Mouse (Mus musculus) midbrain, embryonic 11.5 days (tissue): ENCODE data around the gene Klhdc7b. TPM values are rescaled to one million over a fixed set of nuclear protein-coding genes. Genes with fewer than 3 reads are reported as not detected.

Source experiments
- ATAC-seq: fragments of 200-750 bp; cut with Nextera tagmentation; 2 replicates; pipeline ENCODE4 v1.8.0; 2017; ENCODE audit warnings: moderate TSS enrichment, moderate library complexity; ENCODE audit not compliant: low FRiP score
- DNase-seq: peaks from one replicate; pipeline ENCODE4 v3.0.0; 2015; ENCODE audit warnings: low spot score; ENCODE audit errors: missing footprints
- H3K27ac ChIP-seq: fragments of 300-500 bp; sonication (generic); 2 replicates; pipeline ENCODE4 v1.5.1; 2014; ENCODE audit warnings: low read depth, low read length
- H3K27me3 ChIP-seq: fragments of 300-500 bp; sonication (generic); 2 replicates; pipeline ENCODE4 v1.6.1; 2014; ENCODE audit warnings: mild to moderate bottlenecking, low read length, moderate library complexity, mixed read lengths; ENCODE audit not compliant: control insufficient read depth, insufficient read depth
- H3K36me3 ChIP-seq: fragments of 300-500 bp; sonication (generic); 2 replicates; pipeline ENCODE4 v1.6.1; 2014; ENCODE audit warnings: mild to moderate bottlenecking, low read length, moderate library complexity, mixed read lengths; ENCODE audit not compliant: control insufficient read depth, insufficient read depth
- H3K4me1 ChIP-seq: fragments of 300-500 bp; sonication (generic); 2 replicates; pipeline ENCODE4 v1.6.1; 2014; ENCODE audit warnings: low read length; ENCODE audit not compliant: control insufficient read depth, insufficient read depth
- H3K4me2 ChIP-seq: fragments of 300-500 bp; sonication (generic); 2 replicates; pipeline ENCODE4 v1.6.1; 2014; ENCODE audit warnings: mild to moderate bottlenecking, moderate library complexity
- H3K4me3 ChIP-seq: fragments of 300-500 bp; sonication (generic); 2 replicates; pipeline ENCODE4 v1.5.1; 2014; ENCODE audit warnings: low read depth, low read length
- H3K9ac ChIP-seq: fragments of 300-500 bp; sonication (generic); 2 replicates; pipeline ENCODE4 v1.6.1; 2014; ENCODE audit warnings: low read length
- H3K9me3 ChIP-seq: fragments of 300-500 bp; sonication (generic); 2 replicates; pipeline ENCODE4 v1.6.1; 2016; ENCODE audit warnings: low read length; ENCODE audit not compliant: control insufficient read depth
- WGBS: fragments of 180-500 bp; shearing (Covaris S2); extraction: QIAGEN DNeasy Blood & Tissue Kit; methylation state at CpG from one replicate; pipeline ENCODE4 v1.1.7; 2014; 5-methylcytosine and 5-hydroxymethylcytosine counted together
- polyA plus RNA-seq: library from polyadenylated mRNA; unstranded; fragments of >200 nt; fragmentation: Nextera tagmentation; extraction: Ambion mirVana; gene quantifications from 2 replicates; pipeline ENCODE4 v1.2.1, GENCODE M21; 2014

The Klhdc7b gene
- polyA plus RNA-seq, 1 experiment from 2014 or later, result not detected

GRCm38 (mm10) chr15:89378831-89379401, 5.8 kb upstream of the Klhdc7b start, which contains the start of gene Odf3b:
Gene Odf3b (minus strand): TSS chr15:89379282.
- H3K4me2 ChIP-seq, result peak within 1 kb of the TSS; percentile 70
- 1% methylated on average over 33 of the region's 33 CpGs for WGBS
- H3K36me3 ChIP-seq, result no peaks in the 10 kb centered on the region
- H3K4me3 ChIP-seq, result peak within 1 kb of the TSS; percentile 33
- peak within 1 kb of the TSS; percentile 47 for H3K9ac ChIP-seq
- no peak within 1 kb of the TSS for H3K27ac ChIP-seq
- peaks cover 44% of the 10 kb centered on the region for H3K27me3 ChIP-seq
- DNase-seq (peak; percentile 94), ATAC-seq (0 out of 2 replicates have a peak, but pooled peaks have one; percentile 22)
- H3K9me3 ChIP-seq, result no peaks in the 10 kb centered on the region
- H3K4me1 ChIP-seq, result peaks cover 13% of the 10 kb centered on the region

- 12% methylated on average over 10 of the region's 10 CpGs for WGBS
- Histone ChIP-seq H3K9me3 (no peaks in the 10 kb centered on the region), H3K4me3 (peak overlapping the region; percentile 33; the same call in 1 of the 2 replicates), H3K4me1 (peaks cover 13% of the 10 kb centered on the region), H3K4me2 (peak overlapping the region; percentile 70), H3K27ac (no peak overlapping the region), H3K9ac (peak overlapping the region; percentile 47), H3K27me3 (peaks cover 44% of the 10 kb centered on the region), H3K36me3 (no peaks in the 10 kb centered on the region)
- DNase-seq (no peak), ATAC-seq (no peak)
These were observed 5.3 kb upstream of the Klhdc7b start for GRCm38 (mm10) chr15:89379429-89379828.

- Histone ChIP-seq H3K9me3 (no peaks in the 10 kb centered on the region), H3K36me3 (no peaks in the 10 kb centered on the region), H3K4me3 (no peak overlapping the region), H3K27ac (no peak overlapping the region), H3K4me2 (no peak overlapping the region), H3K27me3 (no peaks in the 10 kb centered on the region), H3K4me1 (no peaks in the 10 kb centered on the region), H3K9ac (no peak overlapping the region)
- WGBS, result 47% methylated on average over 12 of the region's 12 CpGs
- no peak for ATAC-seq
- DNase-seq, result no peak
These were observed 2.4 kb downstream of the Klhdc7b start for GRCm38 (mm10) chr15:89387127-89387526.

- Histone ChIP-seq H3K4me3 (no peak overlapping the region), H3K9ac (no peak overlapping the region), H3K27ac (no peak overlapping the region), H3K4me2 (no peak overlapping the region), H3K27me3 (no peaks in the 10 kb centered on the region), H3K9me3 (no peaks in the 10 kb centered on the region), H3K4me1 (no peaks in the 10 kb centered on the region), H3K36me3 (no peaks in the 10 kb centered on the region)
- 93% methylated on average over 10 of the region's 10 CpGs for WGBS
- ATAC-seq (no peak), DNase-seq (no peak)
These were observed 5.4 kb downstream of the Klhdc7b start for GRCm38 (mm10) chr15:89390081-89390480.

GRCm38 (mm10) chr15:89396883-89397282, 12.2 kb downstream of the Klhdc7b start:
- ATAC-seq (no peak), DNase-seq (no peak)
- H3K27ac ChIP-seq, result no peak overlapping the region
- H3K4me3 ChIP-seq, result no peak overlapping the region
- H3K9me3 ChIP-seq, result no peaks in the 10 kb centered on the region
- H3K27me3 ChIP-seq, result no peaks in the 10 kb centered on the region
- H3K9ac ChIP-seq, result no peak overlapping the region
- WGBS, result 92% methylated on average over 4 of the region's 4 CpGs
- no peaks in the 10 kb centered on the region for H3K36me3 ChIP-seq
- H3K4me1 ChIP-seq, result no peaks in the 10 kb centered on the region
- H3K4me2 ChIP-seq, result no peak overlapping the region

GRCm38 (mm10) chr15:89398146-89398545, 13.4 kb downstream of the Klhdc7b start:
- DNase-seq (no peak), ATAC-seq (no peak)
- 83% methylated on average over 2 of the region's 2 CpGs for WGBS
- no peaks in the 10 kb centered on the region for H3K27me3 ChIP-seq
- H3K4me2 ChIP-seq, result no peak overlapping the region
- no peak overlapping the region for H3K27ac ChIP-seq
- H3K4me3 ChIP-seq, result no peak overlapping the region
- H3K9ac ChIP-seq, result no peak overlapping the region
- no peaks in the 10 kb centered on the region for H3K36me3 ChIP-seq
- no peaks in the 10 kb centered on the region for H3K4me1 ChIP-seq
- H3K9me3 ChIP-seq, result no peaks in the 10 kb centered on the region

- no peak for ATAC-seq
- WGBS, result 58% methylated on average over 1 of the region's 1 CpGs
- H3K36me3 ChIP-seq, result no peaks in the 10 kb centered on the region
These were observed 15.0 kb downstream of the Klhdc7b start for GRCm38 (mm10) chr15:89399716-89400115.

GRCm38 (mm10) chr15:89402471-89402870, 17.8 kb downstream of the Klhdc7b start:
- Histone ChIP-seq H3K36me3 (no peaks in the 10 kb centered on the region), H3K4me2 (no peak overlapping the region), H3K27me3 (no peaks in the 10 kb centered on the region), H3K4me3 (no peak overlapping the region), H3K9ac (no peak overlapping the region), H3K4me1 (no peaks in the 10 kb centered on the region), H3K9me3 (no peaks in the 10 kb centered on the region), H3K27ac (no peak overlapping the region)
- ATAC-seq, result no peak
- DNase-seq, result peak; percentile 6
- 89% methylated on average over 1 of the region's 1 CpGs for WGBS

More at GRCm38 (mm10) chr15:89399716-89400115, 15.0 kb downstream of the Klhdc7b start:
- H3K27me3 ChIP-seq, result no peaks in the 10 kb centered on the region
- H3K4me1 ChIP-seq, result no peaks in the 10 kb centered on the region
- H3K9me3 ChIP-seq, result no peaks in the 10 kb centered on the region
- no peak for DNase-seq
- no peak overlapping the region for H3K4me3 ChIP-seq
- no peak overlapping the region for H3K4me2 ChIP-seq
- no peak overlapping the region for H3K27ac ChIP-seq
- no peak overlapping the region for H3K9ac ChIP-seq

GRCm38 (mm10) chr15:89404831-89405623, 20.3 kb downstream of the Klhdc7b start:
- no peak overlapping the region for H3K27ac ChIP-seq
- H3K4me3 ChIP-seq, result no peak overlapping the region
- no peaks in the 10 kb centered on the region for H3K4me1 ChIP-seq
- H3K36me3 ChIP-seq, result no peaks in the 10 kb centered on the region
- H3K27me3 ChIP-seq, result no peaks in the 10 kb centered on the region
- no peaks in the 10 kb centered on the region for H3K9me3 ChIP-seq
- ATAC-seq (no peak), DNase-seq (peak; percentile 54)
- no peak overlapping the region for H3K4me2 ChIP-seq
- 85% methylated on average over 10 of the region's 10 CpGs for WGBS
- no peak overlapping the region for H3K9ac ChIP-seq
